Mouse (Mus musculus) testis, postnatal 10 days (tissue): ENCODE results near the gene C1rl.
"Not testable (repeated sequence)": the region's sequence is repeated elsewhere in the genome, so short reads cannot be mapped to it uniquely, and the experiment has no call there.

Experiments used
- DNase-seq: peaks from one replicate; pipeline ENCODE4 v3.0.0; 2021; ENCODE audit warnings: low spot score

The C1rl gene

DNA sequence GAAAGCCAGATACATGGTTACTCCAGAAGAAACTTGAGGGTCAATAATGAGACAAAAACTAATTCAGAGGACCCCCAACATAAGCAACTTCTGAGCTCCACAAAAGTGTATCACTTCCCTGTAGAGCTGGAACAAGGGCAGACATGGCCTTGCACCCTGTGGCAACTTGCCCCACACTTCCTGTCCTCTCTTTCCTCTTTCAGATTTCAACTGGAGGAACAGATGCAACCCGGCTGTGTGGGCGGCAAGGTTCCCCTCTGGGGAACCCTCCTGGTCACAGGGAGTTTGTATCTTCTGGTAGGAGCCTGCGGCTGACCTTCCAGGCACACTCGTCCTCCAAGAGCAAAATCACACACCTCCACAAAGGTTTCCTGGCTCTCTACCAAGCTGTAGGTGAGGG lies 12.1 kb downstream of the C1rl start:
- no peak for DNase-seq

DNA sequence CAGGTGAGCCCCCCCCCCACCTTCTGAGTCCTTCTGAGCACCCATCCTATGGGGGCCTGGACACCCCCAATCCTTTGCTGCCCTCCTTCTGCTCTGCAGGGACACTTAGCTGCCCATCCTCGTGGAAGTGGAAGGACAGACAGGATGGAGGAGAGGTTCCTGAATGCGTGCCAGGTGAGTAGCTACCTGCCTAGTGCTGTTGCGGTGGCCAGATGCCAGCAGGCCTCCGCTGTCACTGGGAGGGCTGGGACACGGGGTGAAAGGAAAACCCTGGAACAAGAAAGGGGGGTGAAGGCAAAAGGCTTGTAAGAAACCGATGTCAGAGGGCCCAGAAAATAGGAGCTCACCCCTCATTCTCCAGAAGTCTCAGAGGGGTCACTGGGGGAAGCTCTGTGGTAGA lies 14.1 kb downstream of the C1rl start:
- DNase-seq, result no peak

DNA sequence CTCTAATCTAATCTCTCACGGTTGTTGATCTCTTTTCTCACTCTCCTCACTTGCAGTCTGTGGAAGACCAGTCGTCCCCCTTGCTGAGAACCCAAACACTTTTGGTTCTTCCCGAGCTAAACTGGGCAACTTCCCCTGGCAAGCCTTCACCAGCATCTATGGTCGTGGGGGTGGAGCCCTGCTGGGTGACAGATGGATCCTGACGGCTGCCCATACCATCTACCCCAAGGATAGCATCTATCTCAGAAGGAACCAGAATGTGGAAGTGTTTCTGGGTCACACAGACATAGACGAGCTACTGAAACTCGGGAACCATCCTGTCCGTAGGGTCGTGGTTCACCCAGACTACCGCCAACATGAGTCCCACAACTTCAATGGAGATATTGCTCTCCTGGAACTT lies 15.4 kb downstream of the C1rl start:
- no peak for DNase-seq

DNA sequence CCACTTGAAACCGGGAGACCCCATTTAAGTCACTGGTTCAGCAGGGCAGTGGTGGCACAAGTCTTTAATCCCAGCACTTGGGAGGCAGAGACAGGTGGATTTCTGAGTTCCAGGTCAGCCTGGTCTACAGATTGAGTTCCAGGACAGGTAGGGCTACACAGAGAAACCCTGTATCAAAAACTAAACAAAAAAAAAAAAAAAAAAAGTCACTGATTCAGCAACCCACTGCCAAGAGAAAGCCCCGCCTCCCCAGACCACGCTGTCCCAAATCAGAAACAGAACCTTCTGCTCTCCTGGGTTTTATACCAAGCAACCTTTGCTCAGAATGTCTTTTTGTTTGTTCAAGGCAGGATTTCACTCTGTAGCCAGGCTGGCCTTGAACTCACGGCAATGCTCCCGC lies 16.3 kb downstream of the C1rl start:
- DNase-seq, result not testable (repeated sequence)

DNA sequence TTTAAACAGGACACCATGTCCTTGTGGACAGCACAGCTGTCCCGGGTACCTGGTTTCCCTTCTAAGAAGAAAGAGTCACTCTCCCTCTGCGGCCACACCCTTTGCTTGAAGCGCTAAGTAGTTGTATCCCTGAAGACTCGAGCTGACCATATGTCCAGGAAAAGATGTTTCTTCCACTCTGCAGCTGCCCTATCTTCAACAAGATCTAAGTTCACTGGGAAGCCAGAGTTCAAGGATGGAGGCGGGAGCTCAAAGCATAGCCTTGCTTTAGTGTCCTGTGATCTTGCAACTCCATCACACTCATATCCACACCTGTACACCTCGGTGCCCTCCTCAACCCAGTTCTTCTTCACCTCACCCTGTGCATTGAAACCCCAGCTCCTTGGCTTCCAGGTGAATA lies 19.0 kb downstream of the C1rl start:
- DNase-seq, result no peak

DNA sequence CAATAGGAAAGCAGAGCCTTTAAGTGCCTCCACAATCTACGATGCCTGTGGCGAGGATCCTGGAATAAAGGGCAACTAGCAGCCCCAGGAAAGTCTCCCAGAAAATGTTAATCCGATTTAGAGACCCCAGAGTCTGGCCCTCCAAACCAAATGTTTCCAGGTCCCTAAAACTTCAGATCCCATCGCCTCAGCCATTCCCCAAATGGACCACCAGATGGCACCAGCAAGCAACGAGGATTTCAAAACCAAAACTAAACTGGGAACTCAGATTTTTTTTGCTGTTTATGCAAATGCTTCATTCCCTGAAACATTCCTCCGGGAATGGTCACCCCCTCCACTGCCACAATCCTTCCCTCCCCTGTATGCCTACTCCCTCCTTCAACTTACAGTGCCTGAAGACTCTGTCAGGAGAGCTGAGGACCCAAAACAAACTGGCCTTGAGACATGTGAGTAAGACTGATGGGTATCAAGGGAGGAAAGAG lies 19.5 kb downstream of the C1rl start, which contains the start of gene C1ra:
C1ra (plus strand) TSS at position 51 of the 482 bp plus-strand sequence.
- DNase-seq, result peak; percentile 76

DNA sequence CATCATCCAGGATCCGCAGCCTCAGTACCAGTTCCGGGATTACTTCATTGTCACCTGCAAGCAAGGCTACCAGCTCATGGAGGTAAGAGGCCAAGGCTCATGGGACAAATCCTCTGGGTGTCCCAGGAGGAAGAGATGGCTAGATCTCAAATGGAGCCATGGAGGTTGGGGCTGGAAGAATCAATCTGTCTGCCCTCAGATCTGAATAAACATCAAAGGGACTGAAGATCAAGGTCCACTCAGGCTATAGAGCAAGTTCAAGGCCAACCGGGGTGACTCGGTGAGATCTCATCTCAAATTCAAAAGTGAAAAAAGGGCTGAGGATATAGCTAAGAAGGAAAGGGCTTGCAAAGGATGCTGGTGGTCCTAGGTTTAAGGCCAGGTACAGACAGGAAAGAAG lies 24.8 kb downstream of the C1rl start:
- DNase-seq, result not testable (repeated sequence)

DNA sequence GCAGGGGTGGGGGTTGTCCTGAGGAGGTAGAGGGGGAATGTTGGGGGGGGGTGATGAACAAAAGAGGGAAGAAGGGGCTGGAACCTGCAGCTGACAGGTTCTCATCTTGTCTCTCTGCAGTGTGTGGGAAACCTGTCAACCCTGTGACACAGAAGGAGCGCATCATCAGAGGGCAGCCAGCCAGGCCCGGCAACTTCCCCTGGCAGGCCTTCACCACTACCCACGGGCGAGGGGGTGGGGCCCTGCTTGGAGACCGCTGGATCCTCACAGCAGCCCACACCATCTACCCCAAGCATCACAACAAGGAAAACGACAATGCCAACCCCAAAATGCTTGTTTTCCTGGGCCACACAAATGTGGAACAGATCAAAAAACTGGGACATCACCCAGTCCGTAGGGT lies 29.2 kb downstream of the C1rl start:
- peak; percentile 73 for DNase-seq

DNA sequence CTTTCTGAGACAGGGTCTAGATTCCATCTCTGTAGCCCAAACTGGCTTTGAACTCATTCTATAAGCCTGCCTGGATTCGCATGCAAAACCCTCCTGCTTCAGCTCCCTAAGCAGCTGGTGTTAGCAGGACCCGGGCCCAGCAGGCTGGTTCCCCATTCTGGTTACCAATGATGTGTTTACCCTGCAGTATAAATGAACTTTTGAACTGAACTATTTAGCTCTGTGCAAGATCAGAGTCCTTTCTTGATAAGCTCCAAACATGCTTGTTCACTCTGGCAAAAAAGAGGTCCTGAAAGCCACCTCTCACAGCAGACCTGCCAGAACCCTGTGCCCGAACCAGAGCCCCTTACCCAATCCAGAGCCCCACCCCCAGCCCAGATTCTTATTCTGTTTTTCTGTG lies 35.0 kb downstream of the C1rl start:
- no peak for DNase-seq

DNA sequence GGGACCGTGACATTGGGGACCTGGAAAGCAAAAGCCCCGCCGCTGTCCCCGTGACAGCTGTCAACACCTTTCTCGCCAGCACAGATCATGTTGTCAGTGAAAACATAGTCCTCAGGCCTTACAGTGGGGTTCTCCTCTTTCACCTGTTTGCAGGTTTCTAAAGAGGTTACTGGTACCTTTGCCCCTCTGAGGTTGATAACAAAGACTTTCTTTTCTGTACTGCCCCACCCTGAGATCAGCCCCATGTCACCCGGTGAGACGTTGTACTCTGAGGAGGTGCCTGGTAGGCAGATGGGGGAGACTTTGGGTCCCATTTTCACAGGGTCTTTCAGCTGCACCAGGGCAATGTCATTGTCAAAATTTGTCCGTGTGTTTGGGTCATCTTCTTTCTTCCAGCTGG lies 38.2 kb downstream of the C1rl start:
- no peak for DNase-seq

DNA sequence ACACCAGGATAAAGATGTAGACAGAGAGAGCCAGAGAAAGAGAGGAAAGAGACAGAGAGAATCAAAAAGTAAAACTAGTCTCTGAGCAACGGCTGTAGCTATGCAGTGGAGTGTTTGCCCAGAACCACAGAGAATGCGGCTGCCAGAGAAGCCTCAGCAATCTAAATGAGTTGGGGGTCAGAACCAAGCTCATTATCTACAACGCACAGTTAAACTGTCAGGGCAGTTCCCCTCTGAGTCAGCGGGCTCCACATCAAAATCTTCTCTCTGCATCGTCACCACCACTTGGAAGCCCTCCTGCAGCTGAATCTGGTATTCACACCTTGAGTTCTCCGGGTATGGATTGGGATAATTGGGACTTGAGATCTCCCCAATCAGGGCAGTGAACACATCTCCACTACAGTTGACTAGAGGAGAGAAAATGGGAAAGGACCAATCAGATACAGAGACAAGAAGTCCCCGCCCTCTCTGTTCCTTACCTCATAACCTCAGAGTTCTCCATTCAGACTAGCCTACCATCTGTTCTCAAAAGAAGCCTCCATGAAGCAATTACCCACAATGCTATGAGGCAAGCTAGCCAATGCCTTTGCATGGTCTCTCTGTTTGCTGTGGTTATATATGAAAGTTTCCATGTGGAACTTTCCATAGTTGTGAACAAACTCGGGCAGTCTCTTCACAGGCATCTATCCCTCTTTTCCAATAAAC lies 43.4 kb downstream of the C1rl start:
- not testable (repeated sequence) for DNase-seq

DNA sequence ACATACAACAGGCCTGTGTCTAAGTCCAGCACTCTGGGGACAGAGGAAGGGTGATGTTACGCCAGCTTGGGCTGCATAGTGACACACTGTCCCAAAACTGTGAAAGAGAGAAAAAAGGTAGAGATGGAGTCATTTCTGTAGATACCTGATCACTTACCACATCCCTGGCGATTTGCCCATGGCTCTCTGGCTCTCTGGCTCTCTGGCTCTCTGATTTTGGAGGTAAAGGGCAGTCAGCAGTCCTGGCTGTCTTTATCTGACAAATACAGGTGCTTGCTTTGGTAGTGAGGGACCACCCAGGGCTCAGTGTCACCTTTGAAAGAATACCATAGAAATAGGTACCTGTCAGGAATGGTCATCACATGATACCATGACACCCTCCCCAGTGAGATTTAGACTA lies 48.3 kb downstream of the C1rl start:
- not testable (repeated sequence) for DNase-seq

DNA sequence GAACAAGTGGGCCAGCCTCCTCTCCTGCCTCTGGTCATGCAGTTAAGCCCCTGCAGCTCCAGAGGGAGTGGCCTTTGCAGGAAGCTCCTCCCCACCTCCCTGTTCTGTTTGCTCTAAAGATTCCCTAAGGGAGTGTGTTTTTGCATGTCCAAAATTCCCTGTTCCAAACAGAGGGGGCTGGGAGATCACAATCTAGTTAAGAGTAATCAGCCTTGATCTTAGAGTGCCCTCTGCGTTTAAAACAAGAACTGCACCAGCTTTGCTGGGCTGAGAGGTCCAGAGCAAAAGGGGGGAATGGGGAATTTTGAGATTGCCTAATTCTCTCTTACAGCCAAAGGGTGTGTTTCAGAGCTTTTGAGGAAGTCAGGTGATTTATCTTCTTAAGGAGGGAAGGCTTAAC lies 49.4 kb downstream of the C1rl start, which contains the start of gene C1s1:
C1s1 (minus strand) TSS at position 76 of the 400 bp plus-strand sequence.
- DNase-seq, result peak; percentile 68

DNA sequence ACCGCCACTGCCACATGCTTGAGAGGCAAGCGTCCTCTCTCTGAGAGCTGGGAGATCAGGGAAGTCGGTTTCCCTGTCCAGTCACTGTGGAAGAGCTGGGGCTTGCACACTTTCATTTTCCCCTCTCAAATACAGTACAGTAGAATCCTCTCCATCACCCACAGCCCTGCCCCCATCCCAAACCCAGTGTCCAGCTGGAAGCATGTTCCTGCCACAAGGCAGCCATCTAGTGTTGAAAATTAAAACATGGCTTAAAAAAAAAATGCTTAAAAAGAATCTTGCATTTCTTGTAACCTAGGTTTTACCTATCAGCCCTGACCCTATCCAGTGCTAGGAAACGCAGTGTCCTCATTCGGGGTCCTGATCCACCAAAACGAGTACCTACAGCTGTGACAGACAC lies 51.6 kb downstream of the C1rl start:
- peak; percentile 64 for DNase-seq

DNA sequence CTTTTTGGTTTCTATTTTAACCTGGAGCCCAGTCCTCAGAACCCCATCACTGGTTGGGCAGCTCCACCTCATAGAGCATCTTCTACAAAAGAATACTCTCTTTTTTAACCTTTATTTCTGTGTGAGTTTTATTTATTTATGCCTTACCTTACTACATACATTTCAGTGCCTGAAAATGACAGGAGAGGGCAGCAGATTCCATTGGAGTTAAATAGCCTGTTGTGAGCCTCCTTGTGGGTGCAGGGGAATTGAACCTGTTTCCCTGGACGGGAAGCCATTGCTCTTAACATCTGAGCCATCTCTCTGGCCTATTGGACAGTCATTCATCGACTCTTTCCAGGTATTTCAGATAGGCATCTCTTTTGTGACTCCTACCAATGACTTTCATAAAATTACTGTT lies 52.5 kb downstream of the C1rl start:
- no peak for DNase-seq

DNA sequence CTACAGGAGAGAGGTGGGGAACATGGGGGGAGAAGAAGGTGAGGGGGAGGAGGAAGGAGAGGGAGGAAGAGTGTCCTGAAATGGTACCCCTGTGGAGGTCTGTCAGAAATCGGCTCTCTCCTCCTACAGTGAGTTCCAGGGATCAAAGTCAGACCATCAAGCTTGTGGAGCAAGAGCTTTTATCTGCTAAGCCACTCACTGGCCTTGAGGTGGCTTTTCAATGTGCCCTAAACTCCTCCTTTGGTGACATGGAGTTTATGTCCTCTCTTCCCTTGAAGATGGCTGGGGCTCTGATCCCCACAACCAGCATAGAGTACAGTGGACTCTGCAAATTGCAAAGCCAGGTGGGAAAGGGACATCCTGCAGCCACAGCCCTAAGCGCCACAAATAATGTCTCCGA lies 55.1 kb downstream of the C1rl start:
- not testable (repeated sequence) for DNase-seq

DNA sequence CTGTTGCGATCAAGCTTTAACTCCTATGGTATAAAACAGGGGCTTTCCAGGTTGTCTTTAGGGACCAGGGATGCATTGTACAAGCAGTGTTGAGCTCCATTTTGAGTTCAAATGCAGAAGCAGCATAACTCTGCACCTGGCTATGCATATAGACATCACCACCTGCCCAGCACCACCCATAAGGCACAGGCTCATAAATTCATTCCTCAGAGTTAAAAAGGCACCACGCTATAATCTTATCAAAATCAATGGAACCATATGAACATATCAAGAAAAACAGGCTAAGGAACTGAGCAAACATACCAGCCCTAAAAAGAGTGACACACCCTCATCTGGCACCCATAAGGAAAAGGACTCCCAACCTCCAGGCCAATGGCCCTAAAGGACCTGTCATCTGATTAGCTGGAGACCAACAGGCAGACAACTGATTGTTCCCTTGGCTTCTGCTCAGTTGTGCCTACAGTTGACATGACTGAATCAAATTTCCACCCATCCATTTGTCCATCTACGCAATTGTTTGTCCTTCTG lies 56.2 kb downstream of the C1rl start:
- no peak for DNase-seq

DNA sequence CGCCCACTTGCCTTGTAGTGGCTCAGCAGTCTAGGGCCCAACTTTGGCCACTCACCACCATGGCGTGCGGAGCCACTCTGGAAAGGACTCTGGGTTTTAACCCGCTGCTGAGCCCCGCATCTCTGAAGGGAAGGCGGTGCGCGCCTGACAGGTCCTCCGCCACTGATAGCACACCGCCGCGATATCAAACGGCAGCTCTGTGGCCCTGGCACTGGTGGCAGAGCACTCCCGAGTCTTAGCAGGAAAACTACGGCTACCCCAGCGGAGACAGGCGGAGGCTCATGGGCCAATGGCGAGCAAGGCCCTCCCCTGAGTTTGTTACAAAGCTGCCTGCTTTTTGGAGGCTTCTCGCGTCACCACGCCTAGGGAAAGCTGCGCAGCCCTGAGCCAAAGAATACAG lies 59.9 kb downstream of the C1rl start:
- DNase-seq, result no peak

DNA sequence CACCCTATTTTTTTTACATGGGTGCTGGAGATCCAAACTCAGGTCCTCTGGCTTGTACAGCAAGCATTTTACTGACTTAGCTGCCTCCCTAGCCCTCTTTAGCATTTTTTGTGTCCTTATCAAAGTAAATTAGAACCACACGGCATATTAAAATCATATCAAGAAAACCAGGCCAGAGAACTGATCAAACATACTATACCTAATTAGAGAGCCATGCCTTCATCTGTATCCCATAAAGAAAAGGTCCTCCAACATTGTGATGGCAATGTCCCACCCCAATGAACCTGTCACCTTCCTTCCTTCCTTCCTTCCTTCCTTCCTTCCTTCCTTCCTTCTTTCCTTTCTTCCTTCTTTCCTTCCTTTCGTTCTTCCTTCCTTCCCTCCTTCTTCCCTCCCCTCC lies 63.0 kb downstream of the C1rl start:
- DNase-seq, result not testable (repeated sequence)
